Mouse (Mus musculus): ENCODE measurements at regions not wholly inside any gene's neighbourhood (a gene's known extent, or its start where the extent isn't known, plus 50 kb on each side); places are given as distances from the start of the nearest gene placed in this dataset.

- Histone ChIP-seq H3K4me3 (ENCODE audit: insufficient read depth, low read depth, low read length) (no peak overlapping the region), H3K79me2 (ENCODE audit: control insufficient read depth, insufficient read depth, low read length) (no peaks in the 10 kb centered on the region), H3K36me3 (ENCODE audit: control insufficient read depth, insufficient read depth, low read length) (no peaks in the 10 kb centered on the region), H3K4me1 (ENCODE audit: control insufficient read depth, insufficient read depth, low read length) (no peaks in the 10 kb centered on the region), H3K27me3 (ENCODE audit: control insufficient read depth, insufficient read depth, low read length) (no peaks in the 10 kb centered on the region), H3K27ac (replicated peaks; ENCODE audit: insufficient read depth, low read depth, low read length) (no peak overlapping the region), H3K9ac (ENCODE audit: low read depth, low read length) (no peak overlapping the region)
- no peak for TF ChIP-seq POLR2A (IDR thresholded peaks at IDR 0.05; ENCODE audit: extremely low read depth, insufficient read depth, low read length)
- no peak for TF ChIP-seq CTCF (IDR thresholded peaks at IDR 0.05; ENCODE audit: low read depth, low read length)
- 49% methylated on average over 3 of the region's 3 CpGs for WGBS
- no peak for DNase-seq (ENCODE audit: extremely low read depth, low read depth, low spot score)
These were observed 174.2 kb downstream of the Otol1 start for GRCm38 (mm10) chr3:70181611-70182010.

- H3K27ac ChIP-seq (replicated peaks; ENCODE audit: insufficient read depth, low read depth, low read length): no peak overlapping the region
- no peak for DNase-seq (ENCODE audit: extremely low read depth, low read depth, low spot score)
- H3K27me3 ChIP-seq (ENCODE audit: control insufficient read depth, insufficient read depth, low read length): no peaks in the 10 kb centered on the region
- no peak overlapping the region for H3K9ac ChIP-seq (ENCODE audit: low read depth, low read length)
- TF ChIP-seq CTCF (IDR thresholded peaks at IDR 0.05; ENCODE audit: low read depth, low read length) (no peak), POLR2A (IDR thresholded peaks at IDR 0.05; ENCODE audit: extremely low read depth, insufficient read depth, low read length) (no peak)
- H3K4me1 ChIP-seq (ENCODE audit: control insufficient read depth, insufficient read depth, low read length): no peaks in the 10 kb centered on the region
- H3K4me3 ChIP-seq (ENCODE audit: insufficient read depth, low read depth, low read length): no peak overlapping the region
- H3K79me2 ChIP-seq (ENCODE audit: control insufficient read depth, insufficient read depth, low read length): no peaks in the 10 kb centered on the region
- no peaks in the 10 kb centered on the region for H3K36me3 ChIP-seq (ENCODE audit: control insufficient read depth, insufficient read depth, low read length)
These were observed 183.3 kb downstream of the Otol1 start for GRCm38 (mm10) chr3:70190741-70191140.

DNA sequence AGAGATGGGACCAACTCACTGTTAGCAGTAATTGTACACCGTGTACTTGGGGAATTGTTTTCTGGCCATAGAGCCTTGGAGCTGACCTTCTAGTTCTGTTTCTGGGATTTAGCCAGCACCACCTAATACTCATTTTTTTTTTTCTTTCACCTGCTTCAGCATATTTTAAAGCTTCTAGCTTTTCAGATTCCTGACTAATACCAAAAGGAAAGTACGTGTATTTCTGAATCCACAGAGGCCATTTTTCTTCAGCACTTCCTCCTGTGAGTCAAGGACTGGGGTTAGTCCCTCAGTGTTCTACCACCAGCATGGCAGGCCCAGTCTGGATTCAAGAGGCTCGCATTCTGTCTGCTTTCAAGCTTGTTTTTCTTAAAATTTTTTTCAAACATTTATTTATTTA, 189.3 kb downstream of the Otol1 start:
- WGBS: 85% methylated on average over 3 of the region's 3 CpGs
- TF ChIP-seq CTCF (IDR thresholded peaks at IDR 0.05; ENCODE audit: low read depth, low read length) (no peak), POLR2A (IDR thresholded peaks at IDR 0.05; ENCODE audit: extremely low read depth, insufficient read depth, low read length) (no peak)

DNA sequence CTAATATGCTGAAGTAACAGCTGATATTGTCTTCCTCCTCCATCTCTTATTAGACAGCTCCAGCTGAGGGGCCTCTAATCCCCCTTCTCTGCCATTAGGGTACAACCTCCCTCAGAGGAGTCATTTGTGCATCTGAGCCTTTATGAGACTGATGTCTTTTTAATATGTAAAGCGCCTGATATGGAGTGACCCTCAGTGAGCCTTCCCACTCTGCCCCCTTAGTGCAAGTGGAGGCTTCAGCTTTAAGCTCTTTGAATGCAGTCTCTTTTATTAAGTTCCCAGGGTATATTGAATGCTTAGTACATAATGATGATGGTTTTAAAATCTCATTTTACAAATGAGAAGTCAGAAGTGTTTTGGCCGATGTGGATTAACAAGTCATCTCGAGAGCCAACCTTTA, 191.5 kb downstream of the Otol1 start:
- Histone ChIP-seq H3K4me1 (ENCODE audit: control insufficient read depth, insufficient read depth, low read length) (no peaks in the 10 kb centered on the region), H3K79me2 (ENCODE audit: control insufficient read depth, insufficient read depth, low read length) (no peaks in the 10 kb centered on the region), H3K9ac (ENCODE audit: low read depth, low read length) (no peak overlapping the region), H3K27me3 (ENCODE audit: control insufficient read depth, insufficient read depth, low read length) (no peaks in the 10 kb centered on the region), H3K36me3 (ENCODE audit: control insufficient read depth, insufficient read depth, low read length) (no peaks in the 10 kb centered on the region), H3K4me3 (ENCODE audit: insufficient read depth, low read depth, low read length) (no peak overlapping the region), H3K27ac (replicated peaks; ENCODE audit: insufficient read depth, low read depth, low read length) (no peak overlapping the region)
- no peak for DNase-seq (ENCODE audit: extremely low read depth, low read depth, low spot score)
- WGBS: 80% methylated on average over 3 of the region's 3 CpGs
- TF ChIP-seq POLR2A (IDR thresholded peaks at IDR 0.05; ENCODE audit: extremely low read depth, insufficient read depth, low read length) (no peak), CTCF (IDR thresholded peaks at IDR 0.05; ENCODE audit: low read depth, low read length) (no peak)

More for the DNA sequence above, 189.3 kb downstream of the Otol1 start:
- H3K27me3 ChIP-seq (ENCODE audit: control insufficient read depth, insufficient read depth, low read length): no peaks in the 10 kb centered on the region
- DNase-seq (ENCODE audit: extremely low read depth, low read depth, low spot score): no peak
- H3K4me1 ChIP-seq (ENCODE audit: control insufficient read depth, insufficient read depth, low read length): no peaks in the 10 kb centered on the region
- H3K27ac ChIP-seq (replicated peaks; ENCODE audit: insufficient read depth, low read depth, low read length): no peak overlapping the region
- no peak overlapping the region for H3K9ac ChIP-seq (ENCODE audit: low read depth, low read length)
- no peaks in the 10 kb centered on the region for H3K79me2 ChIP-seq (ENCODE audit: control insufficient read depth, insufficient read depth, low read length)
- no peak overlapping the region for H3K4me3 ChIP-seq (ENCODE audit: insufficient read depth, low read depth, low read length)
- no peaks in the 10 kb centered on the region for H3K36me3 ChIP-seq (ENCODE audit: control insufficient read depth, insufficient read depth, low read length)

DNA sequence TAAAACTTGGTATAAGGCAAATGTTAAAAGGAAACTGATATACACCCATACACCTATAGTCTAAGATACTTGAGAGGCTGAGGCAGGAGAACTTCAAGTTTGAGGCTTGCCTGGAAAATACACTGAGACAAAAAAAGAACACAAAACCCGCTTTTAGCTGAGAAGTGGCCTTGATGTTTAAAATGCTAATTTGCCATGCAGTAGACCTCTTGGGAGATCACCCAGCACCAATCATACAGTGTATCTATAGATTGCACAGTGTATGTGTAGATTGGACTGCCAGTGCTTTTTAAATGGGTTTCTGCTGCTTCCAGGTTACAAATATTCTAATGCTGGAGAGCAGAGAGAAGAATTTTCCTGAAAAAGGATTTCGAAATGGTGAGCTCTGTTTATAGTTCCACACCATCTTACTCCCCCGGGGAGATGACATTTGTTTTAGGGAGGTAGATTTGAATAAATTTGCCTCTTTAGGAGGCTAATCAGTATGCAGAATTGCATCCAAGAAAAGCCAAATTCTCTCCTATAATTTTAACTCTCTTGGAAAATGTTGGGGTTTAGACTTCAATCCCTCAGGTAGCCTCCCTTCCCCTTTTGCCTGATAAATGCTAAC, 194.0 kb downstream of the Otol1 start:
- no peaks in the 10 kb centered on the region for H3K27me3 ChIP-seq (ENCODE audit: control insufficient read depth, insufficient read depth, low read length)
- no peak for TF ChIP-seq POLR2A (IDR thresholded peaks at IDR 0.05; ENCODE audit: extremely low read depth, insufficient read depth, low read length)
- TF ChIP-seq CTCF (IDR thresholded peaks at IDR 0.05; ENCODE audit: low read depth, low read length): no peak
- no peaks in the 10 kb centered on the region for H3K4me1 ChIP-seq (ENCODE audit: control insufficient read depth, insufficient read depth, low read length)
- no peak for DNase-seq (ENCODE audit: extremely low read depth, low read depth, low spot score)
- WGBS: 70% methylated on average over 3 of the region's 3 CpGs
- no peak overlapping the region for H3K9ac ChIP-seq (ENCODE audit: low read depth, low read length)
- no peak overlapping the region for H3K27ac ChIP-seq (replicated peaks; ENCODE audit: insufficient read depth, low read depth, low read length)
- no peaks in the 10 kb centered on the region for H3K36me3 ChIP-seq (ENCODE audit: control insufficient read depth, insufficient read depth, low read length)
- no peak overlapping the region for H3K4me3 ChIP-seq (ENCODE audit: insufficient read depth, low read depth, low read length)
- H3K79me2 ChIP-seq (ENCODE audit: control insufficient read depth, insufficient read depth, low read length): no peaks in the 10 kb centered on the region

GRCm38 (mm10) chr3:70215195-70215594, 207.8 kb downstream of the Otol1 start:
- H3K4me1 ChIP-seq (ENCODE audit: control insufficient read depth, insufficient read depth, low read length): no peaks in the 10 kb centered on the region
- H3K36me3 ChIP-seq (ENCODE audit: control insufficient read depth, insufficient read depth, low read length): no peaks in the 10 kb centered on the region
- no peaks in the 10 kb centered on the region for H3K79me2 ChIP-seq (ENCODE audit: control insufficient read depth, insufficient read depth, low read length)
- no peaks in the 10 kb centered on the region for H3K27me3 ChIP-seq (ENCODE audit: control insufficient read depth, insufficient read depth, low read length)
- 81% methylated on average over 3 of the region's 3 CpGs for WGBS
- TF ChIP-seq POLR2A (IDR thresholded peaks at IDR 0.05; ENCODE audit: extremely low read depth, insufficient read depth, low read length): no peak
- TF ChIP-seq CTCF (IDR thresholded peaks at IDR 0.05; ENCODE audit: low read depth, low read length): no peak
- no peak overlapping the region for H3K9ac ChIP-seq (ENCODE audit: low read depth, low read length)
- no peak for DNase-seq (ENCODE audit: extremely low read depth, low read depth, low spot score)
- H3K4me3 ChIP-seq (ENCODE audit: insufficient read depth, low read depth, low read length): no peak overlapping the region
- H3K27ac ChIP-seq (replicated peaks; ENCODE audit: insufficient read depth, low read depth, low read length): no peak overlapping the region
